In genomic region chr2:120731167-120731862, GRCm38 (mm10) we compare ENCODE assay signal across 8 mouse cellular contexts.
A peak's percentile ranks its signal among the peaks of the same experiment; 100 is the strongest.
DNase-seq lines count a peak whose midpoint lies in the region; ATAC-seq and TF ChIP-seq lines count a peak whose summit lies in the region.

No protein-coding gene starts in this region.

- peak; percentile 96 for DNase-seq in gastrocnemius, postnatal 10 days
- DNase-seq in left cerebral cortex, postnatal 10 days (ENCODE audit: extremely low spot score in 1 of 2, low spot score in 2 of 2): peak; percentile 87 to 97
- peak; percentile 89 for DNase-seq in right cerebral cortex, postnatal 25 days
- peak; percentile 91 to 94 for DNase-seq in urinary bladder, postnatal 4 days (ENCODE audit: low spot score in 2 of 2)

- peak; percentile 94 for ATAC-seq in activated CD4-positive, CD25-positive, alpha-beta regulatory T cell, adult 4 months
- ATAC-seq in inflammation-experienced regulatory T-cells, adult 6 months: peak; percentile 93
- ATAC-seq in megakaryocyte-erythroid progenitor cell, adult 5-6 weeks (replicated peaks; ENCODE audit: low FRiP score, low TSS enrichment, poor library complexity, severe bottlenecking): peak; percentile 90

- H3K27ac ChIP-seq in cortical plate, adult 2 months (ENCODE audit: insufficient read depth, low read length): peak overlapping the region; percentile 86; the same call in 1 of the 2 replicates

- TF ChIP-seq CTCF in cortical plate, adult 2 months (IDR thresholded peaks at IDR 0.05; ENCODE audit: extremely low read depth, insufficient read depth, low read length): no peak

- H3K4me1 ChIP-seq in cortical plate, adult 2 months (ENCODE audit: control insufficient read depth, insufficient read depth, low read length): peaks cover 8% of the 10 kb centered on the region; the same call in 1 of the 2 replicates

- peak; percentile 94 for TF ChIP-seq POLR2A in cortical plate, adult 2 months (IDR thresholded peaks at IDR 0.05; ENCODE audit: extremely low read depth, insufficient read depth, low read length)

- peak overlapping the region; percentile 100 for H3K4me3 ChIP-seq in cortical plate, adult 2 months (ENCODE audit: insufficient read depth, low read length)

- intact Hi-C loops in left cerebral cortex, postnatal 10 days (cut with DNase I): no loop called here

Comparison
In these comparisons a context has a peak if more than half of its experiments do, and no peak if none do; other contexts are left out.
1. Peak in every context shown above with its lines: DNase-seq, ATAC-seq, H3K4me3 ChIP-seq and H3K27ac ChIP-seq.